Mouse (Mus musculus) ovary, adult 18-20 months (tissue): ENCODE results near the gene Btbd18.

ENCODE experiments used
- DNase-seq: peaks from one replicate; pipeline ENCODE4 v3.0.0; 2022; ENCODE audit warnings: low spot score, mixed read lengths

Gene Btbd18

DNA sequence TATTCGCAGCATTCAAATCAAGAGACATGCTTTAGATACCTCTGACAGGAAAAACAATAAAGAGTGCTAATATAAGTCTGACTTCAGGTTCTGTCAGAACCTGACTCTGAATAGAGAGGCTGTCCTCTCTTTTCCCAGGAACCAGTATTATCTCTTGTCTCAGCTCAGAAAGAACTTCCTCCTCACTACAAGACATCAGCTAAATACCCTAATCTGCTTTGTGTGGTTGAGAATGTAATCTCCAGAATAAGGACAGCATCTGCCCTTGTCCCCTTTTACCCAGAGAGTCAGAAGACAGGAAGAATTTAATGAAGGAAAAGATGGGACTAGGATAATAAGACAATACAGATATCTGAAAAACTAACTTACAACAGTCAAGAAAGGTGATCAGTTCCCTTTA is 44.6 kb downstream of the Btbd18 start:
- no peak for DNase-seq

DNA sequence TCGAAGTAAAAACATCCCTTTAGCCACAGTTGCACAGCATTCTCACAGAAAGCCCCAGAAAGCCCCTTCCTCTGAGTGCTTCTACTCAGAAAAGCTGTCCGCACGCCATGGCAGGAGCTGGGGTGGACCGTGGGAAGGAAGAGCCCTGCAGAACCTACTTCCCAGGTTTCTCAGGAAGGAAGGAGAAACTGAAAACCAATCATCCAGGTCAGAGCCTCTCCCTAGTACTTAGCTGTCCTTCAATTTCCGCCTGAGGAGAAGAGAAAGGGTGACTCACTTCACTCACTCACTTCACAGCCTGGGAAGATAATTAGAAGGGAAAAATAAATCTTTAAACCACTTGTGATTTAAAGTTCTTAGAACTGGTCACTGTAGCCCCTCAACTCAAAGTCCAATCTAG is 45.5 kb downstream of the Btbd18 start:
- DNase-seq, result no peak

DNA sequence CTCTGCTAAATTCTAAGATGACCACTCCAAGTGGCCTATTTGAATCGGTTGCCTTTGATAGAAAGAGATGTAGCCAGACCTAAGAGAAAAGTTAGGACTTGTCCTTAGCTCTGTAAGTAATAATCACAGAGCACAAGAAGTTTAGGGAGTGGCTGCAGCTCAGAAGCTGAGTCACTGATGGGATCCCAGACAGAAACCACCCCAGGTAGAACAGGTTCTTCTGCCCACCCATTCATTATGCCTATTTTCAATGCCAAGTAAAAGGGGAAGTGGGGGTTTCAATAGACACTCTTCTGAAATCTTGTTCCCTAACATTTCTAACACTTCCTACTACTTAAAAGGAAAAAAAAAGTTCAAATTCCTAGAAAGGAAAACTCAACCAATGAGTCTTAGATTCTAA is 46.4 kb downstream of the Btbd18 start:
- DNase-seq, result no peak

DNA sequence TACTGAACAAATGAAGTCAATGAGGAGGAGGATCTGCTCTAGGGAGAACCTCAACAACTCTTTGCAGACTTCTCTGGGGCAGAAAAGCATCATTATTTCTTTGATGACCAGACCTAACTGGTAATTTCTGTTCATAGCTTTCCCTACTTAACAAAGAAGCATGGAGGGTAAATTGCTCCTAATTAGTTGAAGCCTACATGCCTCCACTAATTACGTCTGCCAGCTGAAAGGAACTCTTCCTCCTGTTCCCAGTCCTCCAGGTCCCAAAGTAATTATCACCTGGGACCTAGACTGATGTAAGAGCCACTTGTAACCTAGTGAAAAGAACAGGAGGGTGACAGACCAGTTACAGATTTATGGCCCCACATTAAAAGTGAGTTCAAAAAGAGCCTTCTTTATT is 48.6 kb downstream of the Btbd18 start:
- DNase-seq, result no peak

DNA sequence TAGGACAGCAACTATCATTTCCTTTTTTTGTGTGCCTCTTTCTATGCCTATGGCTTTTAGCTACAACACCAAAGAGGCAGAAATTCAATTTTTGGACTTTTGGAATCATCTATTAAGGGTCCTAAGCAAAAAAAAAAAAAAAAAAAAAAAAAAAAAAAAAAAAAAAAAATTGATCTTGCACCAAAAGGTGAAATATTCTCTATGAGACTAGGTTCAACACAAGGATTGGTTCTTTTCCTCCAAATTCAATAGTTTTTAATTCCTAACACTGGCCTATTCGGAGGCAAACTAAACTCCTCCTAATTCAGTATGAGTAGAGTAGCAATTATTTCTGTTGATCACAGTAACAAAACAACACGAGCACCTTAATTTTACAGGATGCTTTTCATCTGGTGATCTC is 53.0 kb downstream of the Btbd18 start:
- no peak for DNase-seq

DNA sequence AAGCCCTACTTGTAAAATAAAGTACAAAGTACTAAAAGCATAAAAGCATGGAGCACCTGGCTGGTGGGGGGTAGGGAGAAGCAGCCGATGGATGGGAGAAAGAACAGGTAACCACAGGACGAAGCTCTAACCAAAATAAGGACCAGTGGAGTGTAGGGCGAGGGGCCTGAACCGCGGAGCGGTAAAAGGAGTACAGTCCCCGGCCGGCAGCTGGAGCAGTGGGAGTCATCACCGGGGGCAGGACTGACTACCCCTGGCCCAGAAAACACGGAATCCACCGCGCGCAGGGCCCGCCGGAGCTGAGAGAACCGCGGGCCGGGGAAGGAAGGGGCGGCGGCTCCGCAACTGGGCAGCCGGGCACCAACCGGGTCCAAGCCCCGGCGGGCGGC is 55.5 kb downstream of the Btbd18 start:
- DNase-seq, result no peak

DNA sequence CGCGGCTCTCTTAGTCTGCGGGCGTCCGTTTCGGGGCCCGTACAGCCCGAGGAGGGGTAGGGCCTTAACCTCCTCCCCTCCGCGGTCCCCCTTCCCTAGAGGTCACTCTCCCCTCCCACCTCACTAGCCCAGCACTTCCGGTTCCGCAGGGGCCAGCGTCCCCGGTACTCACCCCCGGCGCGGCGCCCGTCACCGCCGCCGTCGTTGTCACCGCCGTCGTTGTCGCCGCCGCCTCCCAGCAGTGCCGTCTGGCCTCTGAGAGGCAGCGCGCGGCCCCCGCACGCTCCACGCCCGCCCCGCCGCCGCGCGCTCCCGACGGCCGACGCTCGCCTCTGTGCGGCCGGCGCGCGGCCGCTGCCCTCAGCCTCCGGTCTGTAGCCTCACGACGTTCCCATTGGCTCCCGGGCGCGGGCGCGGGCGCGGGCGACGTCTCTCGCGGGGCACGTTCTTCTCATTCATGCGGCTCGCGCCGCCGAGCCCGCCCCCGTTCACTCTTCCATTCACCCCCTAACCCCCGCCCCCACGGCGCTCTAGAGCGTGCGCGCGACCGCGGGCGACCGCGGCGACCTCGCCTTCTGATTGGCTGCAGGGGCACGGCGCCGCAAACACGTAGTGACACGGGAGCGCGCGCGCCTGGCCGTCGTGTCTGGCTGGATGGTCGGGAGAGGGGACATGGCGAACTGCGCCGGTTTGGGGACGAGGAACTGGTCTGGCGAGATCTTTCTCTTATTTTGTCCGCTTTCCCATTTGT is 56.1 kb downstream of the Btbd18 start, which contains the start of gene Zdhhc5:
Gene Zdhhc5, minus strand, starts transcription at position 370 of the 751 bp plus-strand sequence.
- peak; percentile 97 for DNase-seq

DNA sequence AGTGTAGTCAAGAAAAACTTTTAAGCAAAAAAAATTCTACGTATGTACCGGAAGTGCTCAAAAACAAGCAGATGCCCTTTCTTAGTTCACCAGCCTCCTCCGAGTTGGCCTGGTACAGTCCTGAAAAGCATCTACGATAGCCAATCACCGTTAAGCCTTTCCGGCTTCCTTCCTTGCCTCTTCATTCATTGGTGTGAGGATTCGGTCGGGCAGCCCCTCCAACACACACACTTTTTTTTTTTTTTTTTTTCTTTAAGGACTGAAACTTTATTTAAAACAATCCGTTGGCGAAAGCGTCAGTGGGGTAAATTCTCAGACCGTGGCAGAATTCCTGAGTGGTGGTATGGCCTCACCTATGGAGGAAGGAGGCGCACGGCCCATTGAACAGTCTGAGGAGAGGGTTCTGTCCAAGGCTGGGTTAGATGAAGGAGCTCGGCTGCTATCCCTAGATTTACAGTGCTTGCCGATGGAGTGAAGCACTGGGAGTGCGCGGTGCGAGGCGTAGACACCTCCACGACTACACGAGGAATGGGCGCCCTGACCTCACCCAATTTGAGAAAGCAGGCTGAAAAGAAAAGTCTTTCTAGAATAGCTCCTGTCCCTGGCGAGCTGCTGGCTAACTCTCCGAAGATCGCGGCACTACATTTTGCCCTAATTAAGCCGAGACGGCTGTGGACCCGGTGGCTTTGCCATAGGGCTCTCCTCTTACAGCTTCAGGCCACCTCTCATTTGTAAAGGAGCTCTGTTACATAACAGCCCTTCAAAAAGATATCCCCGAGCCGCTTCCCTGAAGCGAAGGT is 56.9 kb downstream of the Btbd18 start:
- peak; percentile 89 for DNase-seq

DNA sequence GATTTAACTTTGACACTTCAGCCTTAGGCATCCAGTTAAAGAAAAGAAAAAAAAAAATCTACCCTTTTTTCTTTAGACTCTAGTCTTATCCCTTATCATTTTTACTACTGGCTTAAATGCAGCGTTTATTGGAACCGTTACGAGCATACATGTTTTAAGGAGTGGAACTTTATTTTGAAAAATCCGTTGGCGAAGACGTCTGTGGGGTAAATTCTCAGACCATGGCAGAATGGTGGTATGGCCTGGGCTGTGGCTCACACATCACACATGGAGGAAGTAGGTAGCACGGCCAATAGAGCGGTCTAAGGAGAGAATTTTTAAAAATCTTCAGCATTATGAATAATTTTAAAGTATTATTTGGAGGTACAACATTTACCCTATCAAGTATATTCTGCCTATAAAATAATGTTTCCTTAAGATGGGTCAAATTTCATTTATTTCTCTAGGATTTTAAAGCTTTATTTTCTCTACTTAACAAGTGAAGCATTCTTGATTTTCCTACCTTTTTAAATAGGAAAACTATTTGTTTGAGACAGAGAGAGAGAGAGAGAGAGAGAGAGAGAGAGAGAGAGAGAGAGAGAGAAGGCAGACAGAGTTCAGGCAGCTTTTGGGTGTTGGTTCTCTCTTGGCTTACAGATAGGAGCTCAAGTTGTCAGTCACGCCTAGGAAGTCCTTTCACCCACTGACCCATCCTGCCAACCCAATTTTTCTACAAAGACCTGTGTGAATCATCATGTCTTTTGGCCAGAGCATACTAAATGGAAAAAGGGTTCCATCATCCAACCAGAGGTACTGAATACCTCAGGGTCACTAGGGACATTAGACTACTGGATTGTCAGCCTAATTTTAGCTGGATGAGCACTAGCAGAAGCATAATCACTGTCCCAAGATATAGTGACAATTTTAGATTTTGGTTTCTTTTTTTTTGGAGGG is 57.8 kb downstream of the Btbd18 start:
- no peak for DNase-seq

DNA sequence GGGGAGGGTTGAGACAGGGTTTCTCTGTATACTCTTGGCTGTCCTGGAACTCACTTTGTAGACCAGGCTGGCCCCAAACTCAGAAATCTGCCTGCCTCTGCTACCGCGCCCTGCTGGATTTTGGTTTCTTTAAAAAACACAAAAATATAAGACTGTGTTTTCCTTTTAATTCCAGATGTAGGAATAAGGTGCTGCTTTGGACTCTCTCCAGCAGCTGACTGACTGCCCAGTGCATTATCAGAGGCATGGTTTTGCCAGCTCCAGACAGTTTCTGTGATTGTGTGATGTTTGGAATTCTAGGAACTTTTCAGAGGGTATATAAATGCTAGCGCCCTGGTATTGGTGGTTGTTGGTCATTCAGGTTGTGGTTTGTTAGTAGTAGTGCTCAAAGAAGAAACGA is 58.5 kb downstream of the Btbd18 start:
- no peak for DNase-seq
